Mouse (Mus musculus) embryonic facial prominence, embryonic 10.5 days (tissue): ENCODE measurements around the gene Fmo2. TPM values are rescaled to one million over a fixed set of nuclear protein-coding genes. Genes with fewer than 3 reads are reported as not detected.
A peak's percentile ranks its signal among the peaks of the same experiment; 100 is the strongest.

ENCODE experiments used
- DNase-seq: peaks from one replicate; pipeline ENCODE4 v3.0.0-alpha.2; 2017; ENCODE audit warnings: low spot score
- H3K27ac ChIP-seq: fragments of 300-500 bp; sonication (generic); replicated peaks from 2 replicates; pipeline ENCODE4 v1.5.1; 2016; ENCODE audit warnings: mild to moderate bottlenecking
- H3K27me3 ChIP-seq: fragments of 300-500 bp; sonication (generic); replicated peaks from 2 replicates; pipeline ENCODE4 v1.6.1; 2016; ENCODE audit warnings: low read depth, mild to moderate bottlenecking; ENCODE audit not compliant: poor library complexity, severe bottlenecking
- H3K36me3 ChIP-seq: fragments of 300-500 bp; sonication (generic); replicated peaks from 2 replicates; pipeline ENCODE4 v1.6.1; 2016; ENCODE audit warnings: mild to moderate bottlenecking, moderate library complexity
- H3K4me1 ChIP-seq: fragments of 300-500 bp; sonication (generic); 2 replicates; pipeline ENCODE4 v1.6.1; 2016
- H3K4me3 ChIP-seq: fragments of 300-500 bp; sonication (generic); 2 replicates; pipeline ENCODE4 v1.5.1; 2016; ENCODE audit warnings: mild to moderate bottlenecking, moderate library complexity
- H3K9me3 ChIP-seq: fragments of 300-500 bp; sonication (generic); 2 replicates; pipeline ENCODE4 v1.6.1; 2016; ENCODE audit warnings: mild to moderate bottlenecking
- WGBS: fragments of 180-500 bp; shearing (Covaris S2); methylation state at CpG from one replicate; pipeline ENCODE4 v1.1.7; 2016; 5-methylcytosine and 5-hydroxymethylcytosine counted together
- polyA plus RNA-seq: library from polyadenylated mRNA; unstranded; fragments of >200 nt; fragmentation: Nextera tagmentation; extraction: Ambion mirVana; gene quantifications from 2 replicates; pipeline ENCODE4 v1.2.1, GENCODE M21; 2016

Gene Fmo2
- polyA plus RNA-seq, 1 experiment from 2014 or later: not detected

DNA sequence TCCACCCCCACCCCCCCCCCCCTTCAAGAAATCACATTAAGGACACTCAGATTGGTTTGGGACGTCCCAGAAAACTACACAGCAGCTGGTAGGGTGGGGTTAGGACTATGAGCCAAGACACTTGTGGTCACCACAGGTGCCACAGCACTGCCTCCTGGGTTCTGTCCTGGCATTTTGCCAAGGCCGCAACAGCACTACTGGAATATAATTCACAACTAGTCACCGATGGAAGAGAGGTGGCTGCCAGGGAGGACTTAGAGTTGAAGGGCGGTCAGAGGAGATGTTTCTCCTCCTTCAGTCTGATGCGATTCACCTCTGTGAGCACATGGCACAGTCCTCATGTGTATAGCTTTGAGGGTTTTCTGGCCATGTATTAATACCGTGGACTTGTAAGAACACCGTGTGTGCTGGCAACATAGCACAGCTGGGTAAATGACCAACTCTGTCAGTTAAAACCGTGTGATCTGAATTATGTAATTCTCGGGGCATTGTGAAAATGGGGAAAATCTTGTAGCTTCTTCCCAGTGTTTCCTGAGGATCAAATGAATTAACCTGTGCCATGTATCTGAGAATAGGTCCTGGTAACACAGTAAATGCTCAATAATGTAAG, 38.4 kb downstream of the Fmo2 start:
- no peak for DNase-seq
- Histone ChIP-seq H3K4me3 (no peak overlapping the region), H3K27me3 (no peaks in the 10 kb centered on the region), H3K4me1 (peaks cover 33% of the 10 kb centered on the region), H3K27ac (peak overlapping the region; percentile 30; the same call in 1 of the 2 replicates), H3K36me3 (no peaks in the 10 kb centered on the region), H3K9me3 (no peaks in the 10 kb centered on the region)
- 87% methylated on average over 9 of the region's 9 CpGs for WGBS

DNA sequence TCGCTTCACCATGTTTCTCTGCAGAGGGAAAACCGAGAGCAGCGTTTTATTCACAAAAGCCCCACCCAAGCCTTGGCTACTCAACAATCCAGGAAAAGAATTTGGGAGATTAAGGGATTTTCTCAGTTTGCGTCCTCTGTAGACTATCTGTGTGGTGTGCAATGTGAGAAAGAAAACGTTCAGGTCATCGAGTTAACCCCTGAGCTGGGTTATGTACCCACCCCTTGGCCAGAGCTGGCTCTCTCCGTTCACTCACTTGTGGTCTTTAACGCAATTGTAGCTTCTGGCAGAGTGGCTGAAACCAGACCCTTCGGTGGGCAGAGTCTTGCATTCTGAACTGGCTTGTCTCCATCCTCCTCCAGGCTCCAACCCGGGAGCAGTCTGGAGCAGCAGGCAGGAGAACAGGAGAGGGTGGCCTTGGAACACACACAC, 39.0 kb downstream of the Fmo2 start:
- H3K9me3 ChIP-seq: no peaks in the 10 kb centered on the region
- H3K4me3 ChIP-seq: no peak overlapping the region
- no peaks in the 10 kb centered on the region for H3K27me3 ChIP-seq
- no peaks in the 10 kb centered on the region for H3K36me3 ChIP-seq
- H3K4me1 ChIP-seq: peaks cover 33% of the 10 kb centered on the region
- peak overlapping the region; percentile 40; the same call in 1 of the 2 replicates for H3K27ac ChIP-seq
- 41% methylated on average over 10 of the region's 10 CpGs for WGBS
- DNase-seq: no peak

GRCm38 (mm10) chr1:162858748-162859130, 39.8 kb downstream of the Fmo2 start:
- Histone ChIP-seq H3K4me1 (peaks cover 33% of the 10 kb centered on the region), H3K9me3 (no peaks in the 10 kb centered on the region), H3K4me3 (no peak overlapping the region), H3K36me3 (no peaks in the 10 kb centered on the region), H3K27me3 (no peaks in the 10 kb centered on the region), H3K27ac (peak overlapping the region; percentile 40; the same call in 1 of the 2 replicates)
- no peak for DNase-seq
- WGBS: 62% methylated on average over 12 of the region's 12 CpGs

DNA sequence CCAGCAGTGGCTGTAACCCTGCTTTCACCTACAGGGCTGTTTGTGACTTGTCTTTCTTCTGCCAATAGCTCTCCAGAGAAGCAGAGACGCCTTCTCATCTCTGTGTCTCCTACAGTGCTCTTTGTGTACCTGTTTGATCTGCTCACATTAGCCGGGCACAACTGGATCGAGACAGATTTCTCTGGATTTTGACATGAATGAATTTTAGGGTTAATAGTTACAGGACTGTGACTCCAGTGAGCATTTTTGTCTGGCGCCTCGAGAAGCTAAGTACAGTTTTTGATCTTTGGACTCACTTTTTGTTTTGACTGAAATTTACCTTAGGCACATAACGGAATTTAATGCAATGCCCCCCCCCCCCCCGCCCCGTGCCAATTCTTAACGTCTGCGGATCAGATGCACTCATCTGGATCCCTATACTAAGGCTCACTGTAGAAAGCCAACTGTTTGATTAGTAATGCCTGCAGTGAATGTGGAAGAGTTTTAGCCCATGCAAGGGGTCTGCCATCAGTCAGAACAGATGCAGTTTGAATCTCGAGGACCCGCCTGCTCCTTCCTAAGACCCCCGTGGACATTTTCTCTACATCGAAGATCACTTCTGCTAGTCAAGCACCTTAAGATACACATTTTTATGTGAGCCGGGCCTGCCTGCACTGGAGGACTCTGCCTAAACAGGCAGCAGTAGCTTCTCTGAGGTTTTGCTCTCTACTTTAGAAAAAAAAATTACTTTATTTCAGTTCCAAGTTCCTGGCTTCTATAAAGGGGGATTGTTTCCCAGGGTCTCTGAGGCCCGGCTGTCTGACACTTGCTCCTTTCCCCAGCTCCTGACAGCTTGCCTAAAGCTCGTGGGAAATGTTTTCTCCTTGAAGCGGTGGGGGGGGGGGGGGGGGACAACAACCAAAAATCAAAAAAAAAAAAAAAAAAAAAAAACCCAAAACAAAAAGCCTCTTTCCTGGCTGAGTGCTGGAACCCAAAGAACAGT, 40.5 kb downstream of the Fmo2 start:
- no peaks in the 10 kb centered on the region for H3K27me3 ChIP-seq
- H3K36me3 ChIP-seq: no peaks in the 10 kb centered on the region
- WGBS: 65% methylated on average over 18 of the region's 18 CpGs
- DNase-seq: no peak
- no peak overlapping the region for H3K4me3 ChIP-seq
- H3K27ac ChIP-seq: 0 out of 2 replicates have a peak overlapping the region, but pooled peaks have one; percentile 6
- peaks cover 39% of the 10 kb centered on the region for H3K4me1 ChIP-seq
- H3K9me3 ChIP-seq: no peaks in the 10 kb centered on the region

GRCm38 (mm10) chr1:162853812-162854482, 44.6 kb downstream of the Fmo2 start:
- 68% methylated on average over 3 of the region's 3 CpGs for WGBS
- Histone ChIP-seq H3K36me3 (no peaks in the 10 kb centered on the region), H3K9me3 (no peaks in the 10 kb centered on the region), H3K4me1 (peaks cover 16% of the 10 kb centered on the region), H3K27me3 (no peaks in the 10 kb centered on the region), H3K27ac (no peak overlapping the region), H3K4me3 (no peak overlapping the region)
- no peak for DNase-seq

- no peak for DNase-seq
- H3K36me3 ChIP-seq: no peaks in the 10 kb centered on the region
- 97% methylated on average over 6 of the region's 6 CpGs for WGBS
- no peaks in the 10 kb centered on the region for H3K27me3 ChIP-seq
- no peak overlapping the region for H3K4me3 ChIP-seq
- no peaks in the 10 kb centered on the region for H3K4me1 ChIP-seq
- H3K27ac ChIP-seq: no peak overlapping the region
- no peaks in the 10 kb centered on the region for H3K9me3 ChIP-seq
These were observed 51.0 kb downstream of the Fmo2 start for GRCm38 (mm10) chr1:162847554-162847953.

- no peak for DNase-seq
- no peak overlapping the region for H3K4me3 ChIP-seq
- H3K4me1 ChIP-seq: no peaks in the 10 kb centered on the region
- no peaks in the 10 kb centered on the region for H3K27me3 ChIP-seq
- H3K36me3 ChIP-seq: no peaks in the 10 kb centered on the region
- 94% methylated on average over 9 of the region's 9 CpGs for WGBS
- H3K27ac ChIP-seq: no peak overlapping the region
- H3K9me3 ChIP-seq: no peaks in the 10 kb centered on the region
These were observed 58.3 kb downstream of the Fmo2 start for GRCm38 (mm10) chr1:162840211-162840610.

DNA sequence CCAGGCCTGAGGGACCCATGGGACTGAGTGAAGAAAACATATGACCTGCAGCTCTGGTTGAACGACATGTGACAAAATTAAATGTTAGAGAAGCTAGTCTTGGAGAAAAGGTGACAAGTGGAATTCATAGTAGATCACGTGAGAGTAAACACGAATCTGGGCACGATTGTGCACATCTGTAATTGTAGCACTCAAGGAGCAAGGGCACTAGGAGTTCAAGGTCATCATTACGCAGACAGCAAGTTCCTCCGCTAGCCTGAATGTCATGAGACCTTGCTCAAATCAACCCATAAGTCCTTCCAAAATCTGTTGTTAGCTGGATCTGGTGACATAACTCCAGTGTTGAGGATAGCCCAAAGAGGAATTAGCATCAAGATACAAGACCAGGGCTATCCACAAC, 59.5 kb downstream of the Fmo2 start:
- no peaks in the 10 kb centered on the region for H3K36me3 ChIP-seq
- no peak for DNase-seq
- H3K4me3 ChIP-seq: no peak overlapping the region
- no peaks in the 10 kb centered on the region for H3K4me1 ChIP-seq
- 92% methylated on average over 6 of the region's 6 CpGs for WGBS
- H3K27me3 ChIP-seq: no peaks in the 10 kb centered on the region
- H3K9me3 ChIP-seq: no peaks in the 10 kb centered on the region
- H3K27ac ChIP-seq: no peak overlapping the region

GRCm38 (mm10) chr1:162834342-162834741, 64.2 kb downstream of the Fmo2 start:
- Histone ChIP-seq H3K27ac (no peak overlapping the region), H3K4me3 (no peak overlapping the region), H3K4me1 (peaks cover 8% of the 10 kb centered on the region), H3K27me3 (no peaks in the 10 kb centered on the region; the same call in 1 of the 2 replicates), H3K36me3 (no peaks in the 10 kb centered on the region), H3K9me3 (no peaks in the 10 kb centered on the region)
- no peak for DNase-seq
- 81% methylated on average over 5 of the region's 5 CpGs for WGBS

DNA sequence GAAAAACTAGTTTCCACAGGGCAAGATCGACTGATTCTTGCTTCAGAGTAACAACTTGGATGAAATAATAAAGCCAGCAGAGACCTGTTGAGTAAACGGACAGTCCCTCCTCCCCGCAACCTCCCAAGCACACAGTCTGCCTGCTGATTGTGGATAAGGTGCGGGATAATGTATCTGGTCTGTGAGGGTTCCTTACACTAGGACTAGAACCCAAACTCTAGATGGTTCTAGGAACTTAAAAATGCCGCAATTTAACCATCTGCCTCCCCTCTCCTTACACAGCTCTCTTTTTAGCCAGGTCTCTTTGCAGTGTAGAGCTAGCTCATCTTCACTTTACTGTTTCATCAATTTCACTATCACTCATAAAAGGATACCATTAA, 66.0 kb downstream of the Fmo2 start:
- no peak for DNase-seq
- 45% methylated on average over 5 of the region's 5 CpGs for WGBS
- H3K27ac ChIP-seq: peak overlapping the region; percentile 59; the same call in 1 of the 2 replicates

GRCm38 (mm10) chr1:162831838-162832573, 66.5 kb downstream of the Fmo2 start:
- Histone ChIP-seq H3K4me3 (peak overlapping the region; percentile 25; the same call in 1 of the 2 replicates), H3K9me3 (no peaks in the 10 kb centered on the region), H3K36me3 (no peaks in the 10 kb centered on the region), H3K27ac (peak overlapping the region; percentile 59), H3K27me3 (no peaks in the 10 kb centered on the region; the same call in 1 of the 2 replicates), H3K4me1 (peaks cover 8% of the 10 kb centered on the region)
- WGBS: 4% methylated on average over 5 of the region's 5 CpGs
- peak; percentile 59 for DNase-seq

More for the DNA sequence above, 66.0 kb downstream of the Fmo2 start:
- H3K4me1 ChIP-seq: peaks cover 8% of the 10 kb centered on the region
- no peaks in the 10 kb centered on the region; the same call in 1 of the 2 replicates for H3K27me3 ChIP-seq
- peak overlapping the region; percentile 25; the same call in 1 of the 2 replicates for H3K4me3 ChIP-seq
- no peaks in the 10 kb centered on the region for H3K36me3 ChIP-seq
- H3K9me3 ChIP-seq: no peaks in the 10 kb centered on the region
